Mouse (Mus musculus): ENCODE results near the gene Ubl7. TPM values are rescaled to one million over a fixed set of nuclear protein-coding genes. Genes with fewer than 3 reads are reported as not detected.

Gene Ubl7
- polyA plus RNA-seq, 1 experiment from 2014 or later = 104 TPM

GRCm38 (mm10) chr9:57921491-57922060, 10.8 kb downstream of the Ubl7 start:
- Histone ChIP-seq H3K27ac (replicated peaks) (no peak overlapping the region), H3K36me3 (peaks cover 93% of the 10 kb centered on the region), H3K4me2 (no peak overlapping the region), H3K4me3 (no peak overlapping the region), H3K4me1 (no peaks in the 10 kb centered on the region), H3K27me3 (replicated peaks) (no peaks in the 10 kb centered on the region), H3K9ac (no peak overlapping the region), H3K9me3 (no peaks in the 10 kb centered on the region)
- WGBS = 86% methylated on average over 9 of the region's 9 CpGs
- no peak for ATAC-seq (ENCODE audit: extremely low read depth, insufficient number of reproducible peaks, low FRiP score, low TSS enrichment)

GRCm38 (mm10) chr9:57922381-57922780, 11.6 kb downstream of the Ubl7 start:
- H3K36me3 ChIP-seq = peaks cover 94% of the 10 kb centered on the region
- no peak overlapping the region for H3K4me3 ChIP-seq
- 88% methylated on average over 5 of the region's 5 CpGs for WGBS
- no peak overlapping the region for H3K27ac ChIP-seq (replicated peaks)
- no peaks in the 10 kb centered on the region for H3K4me1 ChIP-seq
- H3K9me3 ChIP-seq = no peaks in the 10 kb centered on the region
- H3K4me2 ChIP-seq = no peak overlapping the region
- H3K9ac ChIP-seq = no peak overlapping the region
- no peak for ATAC-seq (ENCODE audit: extremely low read depth, insufficient number of reproducible peaks, low FRiP score, low TSS enrichment)
- H3K27me3 ChIP-seq (replicated peaks) = no peaks in the 10 kb centered on the region

- ATAC-seq (ENCODE audit: extremely low read depth, insufficient number of reproducible peaks, low FRiP score, low TSS enrichment) = no peak
- Histone ChIP-seq H3K9ac (no peak overlapping the region), H3K36me3 (peaks cover 94% of the 10 kb centered on the region), H3K4me3 (no peak overlapping the region), H3K4me1 (no peaks in the 10 kb centered on the region), H3K4me2 (no peak overlapping the region), H3K27ac (replicated peaks) (no peak overlapping the region), H3K9me3 (no peaks in the 10 kb centered on the region), H3K27me3 (replicated peaks) (no peaks in the 10 kb centered on the region)
- 86% methylated on average over 3 of the region's 3 CpGs for WGBS
These were observed 12.3 kb downstream of the Ubl7 start for GRCm38 (mm10) chr9:57923046-57923445.

- no peak overlapping the region for H3K27ac ChIP-seq (replicated peaks)
- H3K36me3 ChIP-seq = peaks cover 44% of the 10 kb centered on the region
- no peaks in the 10 kb centered on the region for H3K9me3 ChIP-seq
- H3K4me1 ChIP-seq = no peaks in the 10 kb centered on the region
- H3K4me3 ChIP-seq = no peak overlapping the region
- H3K4me2 ChIP-seq = no peak overlapping the region
- no peaks in the 10 kb centered on the region for H3K27me3 ChIP-seq (replicated peaks)
- H3K9ac ChIP-seq = no peak overlapping the region
- no peak for ATAC-seq (ENCODE audit: extremely low read depth, insufficient number of reproducible peaks, low FRiP score, low TSS enrichment)
- WGBS = 74% methylated on average over 5 of the region's 5 CpGs
These were observed 20.5 kb downstream of the Ubl7 start for GRCm38 (mm10) chr9:57931166-57931767.

GRCm38 (mm10) chr9:57932253-57932652, 21.5 kb downstream of the Ubl7 start:
- Histone ChIP-seq H3K9ac (no peak overlapping the region), H3K4me1 (no peaks in the 10 kb centered on the region), H3K4me2 (no peak overlapping the region), H3K27me3 (replicated peaks) (peaks cover 9% of the 10 kb centered on the region), H3K4me3 (no peak overlapping the region), H3K9me3 (no peaks in the 10 kb centered on the region), H3K27ac (replicated peaks) (no peak overlapping the region), H3K36me3 (peaks cover 36% of the 10 kb centered on the region)
- WGBS = 66% methylated on average over 3 of the region's 3 CpGs
- no peak for ATAC-seq (ENCODE audit: extremely low read depth, insufficient number of reproducible peaks, low FRiP score, low TSS enrichment)

GRCm38 (mm10) chr9:57932831-57933602, 22.2 kb downstream of the Ubl7 start:
- WGBS = 72% methylated on average over 6 of the region's 6 CpGs
- ATAC-seq (ENCODE audit: extremely low read depth, insufficient number of reproducible peaks, low FRiP score, low TSS enrichment) = no peak
- no peaks in the 10 kb centered on the region for H3K9me3 ChIP-seq

GRCm38 (mm10) chr9:57935683-57936437, 25.1 kb downstream of the Ubl7 start:
- Histone ChIP-seq H3K4me1 (peaks cover 10% of the 10 kb centered on the region), H3K27me3 (replicated peaks) (peaks cover 43% of the 10 kb centered on the region), H3K27ac (replicated peaks) (no peak overlapping the region), H3K4me3 (no peak overlapping the region), H3K9me3 (no peaks in the 10 kb centered on the region), H3K9ac (no peak overlapping the region), H3K36me3 (no peaks in the 10 kb centered on the region), H3K4me2 (no peak overlapping the region)
- ATAC-seq (ENCODE audit: extremely low read depth, insufficient number of reproducible peaks, low FRiP score, low TSS enrichment) = no peak
- WGBS = 26% methylated on average over 6 of the region's 6 CpGs

More at GRCm38 (mm10) chr9:57932831-57933602, 22.2 kb downstream of the Ubl7 start:
- Histone ChIP-seq H3K4me1 (no peaks in the 10 kb centered on the region), H3K27ac (replicated peaks) (no peak overlapping the region), H3K4me3 (no peak overlapping the region), H3K4me2 (no peak overlapping the region), H3K27me3 (replicated peaks) (peaks cover 16% of the 10 kb centered on the region), H3K9ac (no peak overlapping the region), H3K36me3 (peaks cover 28% of the 10 kb centered on the region)

- Histone ChIP-seq H3K9ac (no peak overlapping the region), H3K4me2 (no peak overlapping the region), H3K4me3 (no peak overlapping the region), H3K36me3 (no peaks in the 10 kb centered on the region), H3K27me3 (replicated peaks) (peaks cover 56% of the 10 kb centered on the region), H3K9me3 (no peaks in the 10 kb centered on the region), H3K27ac (replicated peaks) (no peak overlapping the region), H3K4me1 (peaks cover 20% of the 10 kb centered on the region)
- no peak for ATAC-seq (ENCODE audit: extremely low read depth, insufficient number of reproducible peaks, low FRiP score, low TSS enrichment)
- 79% methylated on average over 4 of the region's 4 CpGs for WGBS
These were observed 26.4 kb downstream of the Ubl7 start for GRCm38 (mm10) chr9:57937171-57937570.

- ATAC-seq (ENCODE audit: extremely low read depth, insufficient number of reproducible peaks, low FRiP score, low TSS enrichment) = no peak
- 66% methylated on average over 6 of the region's 6 CpGs for WGBS
- peaks cover 21% of the 10 kb centered on the region for H3K4me1 ChIP-seq
- H3K9me3 ChIP-seq = no peaks in the 10 kb centered on the region
- H3K4me3 ChIP-seq = no peak overlapping the region
- H3K36me3 ChIP-seq = no peaks in the 10 kb centered on the region
- peaks cover 61% of the 10 kb centered on the region for H3K27me3 ChIP-seq (replicated peaks)
- no peak overlapping the region for H3K27ac ChIP-seq (replicated peaks)
- no peak overlapping the region for H3K4me2 ChIP-seq
- H3K9ac ChIP-seq = peak overlapping the region; percentile 19; the same call in 1 of the 2 replicates
These were observed 26.9 kb downstream of the Ubl7 start for GRCm38 (mm10) chr9:57937651-57938050.

- Histone ChIP-seq H3K9me3 (no peaks in the 10 kb centered on the region), H3K4me2 (no peak overlapping the region), H3K36me3 (no peaks in the 10 kb centered on the region), H3K9ac (no peak overlapping the region), H3K4me1 (peaks cover 21% of the 10 kb centered on the region), H3K27ac (replicated peaks) (no peak overlapping the region), H3K27me3 (replicated peaks) (peaks cover 69% of the 10 kb centered on the region), H3K4me3 (no peak overlapping the region)
- 65% methylated on average over 5 of the region's 5 CpGs for WGBS
- no peak for ATAC-seq (ENCODE audit: extremely low read depth, insufficient number of reproducible peaks, low FRiP score, low TSS enrichment)
These were observed 27.7 kb downstream of the Ubl7 start for GRCm38 (mm10) chr9:57938225-57939055.
